Mouse (Mus musculus): ENCODE data around the gene Pcdh15.

- TF ChIP-seq EP300 (IDR thresholded peaks at IDR 0.05; ENCODE audit: insufficient read depth, low read depth, low read length): no peak
- TF ChIP-seq CTCF (IDR thresholded peaks at IDR 0.05; ENCODE audit: low read depth, low read length): no peak
- no peak for TF ChIP-seq POLR2A (IDR thresholded peaks at IDR 0.05; ENCODE audit: insufficient read depth, low read length)
Observed at GRCm38 (mm10) chr10:74680016-74680491, 1580.9 kb downstream of the Pcdh15 start.

Data from ES-Bruce4 (cell line).